Mouse (Mus musculus) spleen, postnatal 4 days (tissue): ENCODE measurements around the gene Fbxw18.
"Not testable (repeated sequence)": the region's sequence is repeated elsewhere in the genome, so short reads cannot be mapped to it uniquely, and the experiment has no call there.

Source experiments
- DNase-seq, 2 experiments: peaks; one replicate each; pipeline ENCODE4 v3.0.0; 2022; ENCODE audit warnings: low spot score in 2 of 2

Fbxw18 gene

GRCm38 (mm10) chr9:109702600-109702999 is at the start of gene Fbxw18:
Gene Fbxw18, minus strand, starts transcription at chr9:109702700.
- DNase-seq, result not testable (repeated sequence)

- not testable (repeated sequence) for DNase-seq
Measured at GRCm38 (mm10) chr9:109745989-109746388, 43.5 kb upstream of the Fbxw18 start, which contains the start of gene Fbxw26. Gene Fbxw26, minus strand, starts transcription at chr9:109746089.

- DNase-seq, result no peak
Measured at GRCm38 (mm10) chr9:109685299-109685698, 17.2 kb downstream of the Fbxw18 start.

- not testable (repeated sequence) for DNase-seq
Measured at GRCm38 (mm10) chr9:109664552-109664951, 37.9 kb downstream of the Fbxw18 start, which contains the start of gene Fbxw25. Gene Fbxw25, minus strand, starts transcription at chr9:109664652.
